Mouse (Mus musculus) lung, postnatal 0 days (tissue): ENCODE data around the gene 9630041A04Rik. TPM values are rescaled to one million over a fixed set of nuclear protein-coding genes. Genes with fewer than 3 reads are reported as not detected.

Experiments
- ATAC-seq: fragments of 200-750 bp; cut with Nextera tagmentation; 2 replicates; pipeline ENCODE4 v1.8.0; 2017; ENCODE audit warnings: moderate library complexity
- DNase-seq: peaks from one replicate; pipeline ENCODE4 v3.0.0-alpha.2; 2016; ENCODE audit warnings: low spot score
- H3K27ac ChIP-seq: fragments of 300-500 bp; sonication (generic); 2 replicates; pipeline ENCODE4 v1.5.1; 2014; ENCODE audit warnings: antibody characterized with exemption, mild to moderate bottlenecking, low read length, mixed read lengths
- H3K27me3 ChIP-seq: fragments of 300-500 bp; sonication (generic); replicated peaks from 2 replicates; pipeline ENCODE4 v1.6.1; 2014; ENCODE audit warnings: low read length, mixed read lengths; ENCODE audit not compliant: insufficient read depth
- H3K36me3 ChIP-seq: fragments of 300-500 bp; sonication (generic); 2 replicates; pipeline ENCODE4 v1.6.1; 2014; ENCODE audit warnings: low read length, mixed read lengths; ENCODE audit not compliant: insufficient read depth
- H3K4me1 ChIP-seq: fragments of 300-500 bp; sonication (generic); 2 replicates; pipeline ENCODE4 v1.6.1; 2014; ENCODE audit warnings: antibody characterized with exemption, low read depth, low read length, mixed read lengths; ENCODE audit not compliant: insufficient read depth
- H3K4me2 ChIP-seq: fragments of 300-500 bp; sonication (generic); replicated peaks from 2 replicates; pipeline ENCODE4 v1.6.1; 2014; ENCODE audit warnings: low read depth, mild to moderate bottlenecking, low read length, moderate library complexity, mixed read lengths
- H3K4me3 ChIP-seq: fragments of 300-500 bp; sonication (generic); 2 replicates; pipeline ENCODE4 v1.5.1; 2014; ENCODE audit warnings: low read depth, low read length
- H3K9ac ChIP-seq: fragments of 300-500 bp; sonication (generic); replicated peaks from 2 replicates; pipeline ENCODE4 v1.6.1; 2014; ENCODE audit warnings: low read depth, mild to moderate bottlenecking
- H3K9me3 ChIP-seq: fragments of 300-500 bp; sonication (generic); 2 replicates; pipeline ENCODE4 v1.6.1; 2016; ENCODE audit warnings: low read length, mixed read lengths
- CTCF ChIP-seq: IDR thresholded peaks from 2 replicates; pipeline ENCODE4 v1.5.1; 2016; ENCODE audit warnings: antibody characterized with exemption, mild to moderate bottlenecking
- EP300 ChIP-seq: IDR thresholded peaks from 2 replicates; pipeline ENCODE4 v1.6.1; 2016; ENCODE audit warnings: antibody characterized with exemption, mild to moderate bottlenecking, control low read depth
- WGBS: fragments of 180-500 bp; shearing (Covaris S2); extraction: QIAGEN DNeasy Blood & Tissue Kit; methylation state at CpG from one replicate; pipeline ENCODE4 v1.1.7; 2014; 5-methylcytosine and 5-hydroxymethylcytosine counted together
- polyA plus RNA-seq: library from polyadenylated mRNA; unstranded; fragments of >200 nt; fragmentation: Nextera tagmentation; extraction: Ambion mirVana; gene quantifications from 2 replicates; pipeline ENCODE4 v1.2.1, GENCODE M21; 2015

The 9630041A04Rik gene
- polyA plus RNA-seq, 1 experiment from 2014 or later: not detected

- 53% methylated on average over 8 of the region's 8 CpGs for WGBS
- Histone ChIP-seq H3K4me3 (no peak overlapping the region), H3K27ac (no peak overlapping the region), H3K4me2 (no peak overlapping the region; the same call in 1 of the 2 replicates), H3K9me3 (no peaks in the 10 kb centered on the region), H3K27me3 (no peaks in the 10 kb centered on the region), H3K4me1 (no peaks in the 10 kb centered on the region), H3K36me3 (no peaks in the 10 kb centered on the region), H3K9ac (no peak overlapping the region)
- ATAC-seq: no peak
- DNase-seq: no peak
- no peak for TF ChIP-seq EP300
- TF ChIP-seq CTCF: no peak
Observed at GRCm38 (mm10) chr9:101972314-101972713, 110.7 kb downstream of the 9630041A04Rik start.

- WGBS: 85% methylated on average over 4 of the region's 4 CpGs
- H3K9ac ChIP-seq: no peak overlapping the region
- no peaks in the 10 kb centered on the region for H3K27me3 ChIP-seq
- no peaks in the 10 kb centered on the region for H3K4me1 ChIP-seq
- DNase-seq (no peak), ATAC-seq (no peak)
- H3K36me3 ChIP-seq: no peaks in the 10 kb centered on the region
- no peaks in the 10 kb centered on the region for H3K9me3 ChIP-seq
- no peak overlapping the region for H3K27ac ChIP-seq
- TF ChIP-seq CTCF: no peak
- TF ChIP-seq EP300: no peak
- H3K4me2 ChIP-seq: no peak overlapping the region
- H3K4me3 ChIP-seq: no peak overlapping the region
Observed at GRCm38 (mm10) chr9:101976884-101977465, 115.3 kb downstream of the 9630041A04Rik start.

GRCm38 (mm10) chr9:101981161-101981560 lies 119.5 kb downstream of the 9630041A04Rik start:
- no peak for DNase-seq
- Histone ChIP-seq H3K4me1 (no peaks in the 10 kb centered on the region), H3K9me3 (no peaks in the 10 kb centered on the region), H3K36me3 (no peaks in the 10 kb centered on the region), H3K9ac (no peak overlapping the region), H3K27ac (no peak overlapping the region), H3K4me3 (no peak overlapping the region), H3K4me2 (no peak overlapping the region), H3K27me3 (no peaks in the 10 kb centered on the region)
- WGBS: 80% methylated on average over 2 of the region's 2 CpGs
- no peak for TF ChIP-seq CTCF
- TF ChIP-seq EP300: no peak
- no peak for ATAC-seq

- TF ChIP-seq EP300 (no peak), CTCF (no peak)
- Histone ChIP-seq H3K36me3 (no peaks in the 10 kb centered on the region), H3K27ac (no peak overlapping the region), H3K4me2 (no peak overlapping the region), H3K9ac (no peak overlapping the region), H3K4me1 (no peaks in the 10 kb centered on the region), H3K27me3 (no peaks in the 10 kb centered on the region), H3K4me3 (no peak overlapping the region), H3K9me3 (no peaks in the 10 kb centered on the region)
- DNase-seq: no peak
- ATAC-seq: 0 out of 2 replicates have a peak, but pooled peaks have one; percentile 19
- 57% methylated on average over 7 of the region's 7 CpGs for WGBS
Observed at GRCm38 (mm10) chr9:101982378-101982777, 120.7 kb downstream of the 9630041A04Rik start.

- ATAC-seq: no peak
- WGBS: 70% methylated on average over 2 of the region's 2 CpGs
- no peak overlapping the region for H3K4me3 ChIP-seq
- H3K4me2 ChIP-seq: no peak overlapping the region
- H3K4me1 ChIP-seq: no peaks in the 10 kb centered on the region
- no peak overlapping the region for H3K9ac ChIP-seq
- H3K27ac ChIP-seq: no peak overlapping the region
- no peaks in the 10 kb centered on the region for H3K36me3 ChIP-seq
- H3K9me3 ChIP-seq: no peaks in the 10 kb centered on the region
- DNase-seq: no peak
- TF ChIP-seq EP300 (no peak), CTCF (no peak)
- no peaks in the 10 kb centered on the region for H3K27me3 ChIP-seq
Observed at GRCm38 (mm10) chr9:101986910-101987309, 125.3 kb downstream of the 9630041A04Rik start.

GRCm38 (mm10) chr9:101990032-101990431 lies 128.4 kb downstream of the 9630041A04Rik start:
- ATAC-seq (no peak), DNase-seq (no peak)
- Histone ChIP-seq H3K4me3 (no peak overlapping the region), H3K27me3 (no peaks in the 10 kb centered on the region), H3K27ac (no peak overlapping the region), H3K4me1 (no peaks in the 10 kb centered on the region), H3K4me2 (no peak overlapping the region), H3K9ac (no peak overlapping the region), H3K36me3 (no peaks in the 10 kb centered on the region), H3K9me3 (no peaks in the 10 kb centered on the region)
- WGBS: 71% methylated on average over 6 of the region's 6 CpGs
- TF ChIP-seq EP300 (no peak), CTCF (no peak)

GRCm38 (mm10) chr9:101990836-101991235 lies 129.2 kb downstream of the 9630041A04Rik start:
- H3K9ac ChIP-seq: no peak overlapping the region
- H3K4me1 ChIP-seq: no peaks in the 10 kb centered on the region
- no peaks in the 10 kb centered on the region for H3K27me3 ChIP-seq
- ATAC-seq (no peak), DNase-seq (no peak)
- no peak overlapping the region for H3K27ac ChIP-seq
- no peaks in the 10 kb centered on the region for H3K36me3 ChIP-seq
- 79% methylated on average over 12 of the region's 12 CpGs for WGBS
- no peaks in the 10 kb centered on the region for H3K9me3 ChIP-seq
- TF ChIP-seq EP300: no peak
- TF ChIP-seq CTCF: no peak
- H3K4me2 ChIP-seq: no peak overlapping the region
- no peak overlapping the region for H3K4me3 ChIP-seq
